Mouse (Mus musculus): ENCODE data around the gene Atp6v1g3. TPM values are rescaled to one million over a fixed set of nuclear protein-coding genes. Genes with fewer than 3 reads are reported as not detected.

The Atp6v1g3 gene
- polyA plus RNA-seq, 1 experiment = not detected

GRCm38 (mm10) chr1:138287665-138288064, 14.1 kb downstream of the Atp6v1g3 start:
- Histone ChIP-seq H3K9me3 (no peaks in the 10 kb centered on the region), H3K36me3 (replicated peaks; ENCODE audit: low read length) (no peaks in the 10 kb centered on the region), H3K27me3 (replicated peaks) (no peaks in the 10 kb centered on the region), H3K4me1 (no peaks in the 10 kb centered on the region), H3K4me3 (replicated peaks) (no peak overlapping the region)
- TF ChIP-seq FLI1 (IDR thresholded peaks at IDR 0.05; ENCODE audit: low read length) = no peak
- TF ChIP-seq GATA1 (IDR thresholded peaks at IDR 0.05; ENCODE audit: borderline replicate concordance, low read length) = no peak

- TF ChIP-seq GATA1 (IDR thresholded peaks at IDR 0.05; ENCODE audit: borderline replicate concordance, low read length) (no peak), FLI1 (IDR thresholded peaks at IDR 0.05; ENCODE audit: low read length) (no peak)
- Histone ChIP-seq H3K36me3 (replicated peaks; ENCODE audit: low read length) (no peaks in the 10 kb centered on the region), H3K27me3 (replicated peaks) (no peaks in the 10 kb centered on the region), H3K4me1 (no peaks in the 10 kb centered on the region), H3K4me3 (replicated peaks) (no peak overlapping the region), H3K9me3 (no peaks in the 10 kb centered on the region)
Measured at GRCm38 (mm10) chr1:138288721-138289120, 15.2 kb downstream of the Atp6v1g3 start.

- Histone ChIP-seq H3K9me3 (no peaks in the 10 kb centered on the region), H3K27me3 (replicated peaks) (no peaks in the 10 kb centered on the region), H3K36me3 (replicated peaks; ENCODE audit: low read length) (no peaks in the 10 kb centered on the region), H3K4me3 (replicated peaks) (no peak overlapping the region), H3K4me1 (no peaks in the 10 kb centered on the region)
- TF ChIP-seq FLI1 (IDR thresholded peaks at IDR 0.05; ENCODE audit: low read length) (no peak), GATA1 (IDR thresholded peaks at IDR 0.05; ENCODE audit: borderline replicate concordance, low read length) (no peak)
Measured at GRCm38 (mm10) chr1:138289455-138290425, 16.2 kb downstream of the Atp6v1g3 start.

- TF ChIP-seq GATA1 (IDR thresholded peaks at IDR 0.05; ENCODE audit: borderline replicate concordance, low read length) (no peak), FLI1 (IDR thresholded peaks at IDR 0.05; ENCODE audit: low read length) (no peak)
- Histone ChIP-seq H3K4me1 (no peaks in the 10 kb centered on the region), H3K9me3 (no peaks in the 10 kb centered on the region), H3K36me3 (replicated peaks; ENCODE audit: low read length) (no peaks in the 10 kb centered on the region), H3K4me3 (replicated peaks) (no peak overlapping the region), H3K27me3 (replicated peaks) (no peaks in the 10 kb centered on the region)
Measured at GRCm38 (mm10) chr1:138291463-138291862, 17.9 kb downstream of the Atp6v1g3 start.

GRCm38 (mm10) chr1:138294487-138294886, 20.9 kb downstream of the Atp6v1g3 start:
- TF ChIP-seq GATA1 (IDR thresholded peaks at IDR 0.05; ENCODE audit: borderline replicate concordance, low read length) (no peak), FLI1 (IDR thresholded peaks at IDR 0.05; ENCODE audit: low read length) (no peak)
- Histone ChIP-seq H3K36me3 (replicated peaks; ENCODE audit: low read length) (no peaks in the 10 kb centered on the region), H3K4me1 (peaks cover 2% of the 10 kb centered on the region), H3K4me3 (replicated peaks) (no peak overlapping the region), H3K27me3 (replicated peaks) (no peaks in the 10 kb centered on the region), H3K9me3 (no peaks in the 10 kb centered on the region)

GRCm38 (mm10) chr1:138298156-138298555, 24.6 kb downstream of the Atp6v1g3 start:
- Histone ChIP-seq H3K36me3 (replicated peaks; ENCODE audit: low read length) (no peaks in the 10 kb centered on the region), H3K4me1 (peaks cover 6% of the 10 kb centered on the region), H3K27me3 (replicated peaks) (no peaks in the 10 kb centered on the region), H3K9me3 (no peaks in the 10 kb centered on the region), H3K4me3 (replicated peaks) (no peak overlapping the region)
- no peak for TF ChIP-seq FLI1 (IDR thresholded peaks at IDR 0.05; ENCODE audit: low read length)
- no peak for TF ChIP-seq GATA1 (IDR thresholded peaks at IDR 0.05; ENCODE audit: borderline replicate concordance, low read length)

GRCm38 (mm10) chr1:138299576-138299975, 26.0 kb downstream of the Atp6v1g3 start:
- Histone ChIP-seq H3K27me3 (replicated peaks) (no peaks in the 10 kb centered on the region), H3K9me3 (no peaks in the 10 kb centered on the region), H3K4me1 (peaks cover 12% of the 10 kb centered on the region), H3K4me3 (replicated peaks) (no peak overlapping the region), H3K36me3 (replicated peaks; ENCODE audit: low read length) (no peaks in the 10 kb centered on the region)
- TF ChIP-seq GATA1 (IDR thresholded peaks at IDR 0.05; ENCODE audit: borderline replicate concordance, low read length) (no peak), FLI1 (IDR thresholded peaks at IDR 0.05; ENCODE audit: low read length) (no peak)

GRCm38 (mm10) chr1:138301920-138302319, 28.4 kb downstream of the Atp6v1g3 start:
- Histone ChIP-seq H3K9me3 (no peaks in the 10 kb centered on the region), H3K4me3 (replicated peaks) (no peak overlapping the region), H3K27me3 (replicated peaks) (no peaks in the 10 kb centered on the region), H3K36me3 (replicated peaks; ENCODE audit: low read length) (no peaks in the 10 kb centered on the region), H3K4me1 (peaks cover 14% of the 10 kb centered on the region)
- no peak for TF ChIP-seq GATA1 (IDR thresholded peaks at IDR 0.05; ENCODE audit: borderline replicate concordance, low read length)
- no peak for TF ChIP-seq FLI1 (IDR thresholded peaks at IDR 0.05; ENCODE audit: low read length)

- no peaks in the 10 kb centered on the region for H3K36me3 ChIP-seq (replicated peaks; ENCODE audit: low read length)
- H3K9me3 ChIP-seq = no peaks in the 10 kb centered on the region
- no peak overlapping the region for H3K4me3 ChIP-seq (replicated peaks)
- TF ChIP-seq FLI1 (IDR thresholded peaks at IDR 0.05; ENCODE audit: low read length) = no peak
- no peak for TF ChIP-seq GATA1 (IDR thresholded peaks at IDR 0.05; ENCODE audit: borderline replicate concordance, low read length)
- H3K4me1 ChIP-seq = peaks cover 14% of the 10 kb centered on the region
- H3K27me3 ChIP-seq (replicated peaks) = no peaks in the 10 kb centered on the region
Measured at GRCm38 (mm10) chr1:138302756-138303155, 29.2 kb downstream of the Atp6v1g3 start.

GRCm38 (mm10) chr1:138303296-138303695, 29.8 kb downstream of the Atp6v1g3 start:
- Histone ChIP-seq H3K36me3 (replicated peaks; ENCODE audit: low read length) (no peaks in the 10 kb centered on the region), H3K27me3 (replicated peaks) (no peaks in the 10 kb centered on the region), H3K9me3 (no peaks in the 10 kb centered on the region), H3K4me3 (replicated peaks) (no peak overlapping the region), H3K4me1 (peaks cover 14% of the 10 kb centered on the region)
- TF ChIP-seq GATA1 (IDR thresholded peaks at IDR 0.05; ENCODE audit: borderline replicate concordance, low read length) (no peak), FLI1 (IDR thresholded peaks at IDR 0.05; ENCODE audit: low read length) (no peak)
